Mouse (Mus musculus) urinary bladder, postnatal 4 days (tissue): ENCODE data around the gene Cfap46.
"Not testable (repeated sequence)": the region's sequence is repeated elsewhere in the genome, so short reads cannot be mapped to it uniquely, and the experiment has no call there.

Experiments used
- DNase-seq, 2 experiments: peaks; one replicate each; pipeline ENCODE4 v3.0.0; 2021 to 2022; ENCODE audit warnings: low spot score in 2 of 2

Cfap46 gene

DNA sequence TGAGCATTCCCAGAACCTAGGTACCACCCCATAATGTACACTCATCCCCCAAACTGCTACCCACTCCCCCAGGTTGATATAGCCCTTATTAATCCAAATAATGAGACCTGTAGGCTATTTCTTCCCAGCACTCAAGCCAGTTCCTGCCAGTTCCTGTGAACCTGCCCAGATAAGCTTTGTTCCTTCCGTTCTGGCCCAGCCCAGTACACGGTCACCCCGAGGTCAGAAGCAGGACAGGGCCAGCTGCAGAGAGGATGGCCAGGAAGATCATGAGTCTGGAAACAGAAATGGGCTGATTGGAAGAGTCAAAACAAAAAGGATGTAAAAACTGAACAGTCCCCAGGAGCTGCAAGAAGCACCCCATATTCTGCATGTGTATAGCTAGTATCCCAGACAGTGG, 20.3 kb downstream of the Cfap46 start:
- DNase-seq, result no peak

DNA sequence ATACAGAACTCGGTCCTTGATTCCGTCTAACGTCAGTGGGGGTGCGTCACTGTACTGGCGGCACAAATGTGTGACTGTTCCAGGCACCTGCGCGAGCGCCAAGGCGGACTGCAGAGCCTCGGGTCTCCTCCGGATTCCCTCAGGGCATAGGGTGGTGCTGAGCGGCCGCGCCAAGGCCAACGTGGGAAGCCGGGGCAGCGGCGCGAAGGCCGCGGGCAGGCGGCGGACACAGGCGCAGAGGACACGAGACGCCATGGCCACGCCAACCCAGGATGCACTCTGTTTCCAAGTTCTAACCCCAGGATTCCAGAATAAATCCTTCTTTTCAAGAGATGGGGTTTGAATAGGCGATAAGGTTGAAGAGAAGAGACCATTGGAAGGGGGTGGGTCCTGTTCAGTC, 23.7 kb downstream of the Cfap46 start:
- not testable (repeated sequence) for DNase-seq

- no peak for DNase-seq
These were observed 33.9 kb downstream of the Cfap46 start for GRCm38 (mm10) chr7:139649698-139650097.

DNA sequence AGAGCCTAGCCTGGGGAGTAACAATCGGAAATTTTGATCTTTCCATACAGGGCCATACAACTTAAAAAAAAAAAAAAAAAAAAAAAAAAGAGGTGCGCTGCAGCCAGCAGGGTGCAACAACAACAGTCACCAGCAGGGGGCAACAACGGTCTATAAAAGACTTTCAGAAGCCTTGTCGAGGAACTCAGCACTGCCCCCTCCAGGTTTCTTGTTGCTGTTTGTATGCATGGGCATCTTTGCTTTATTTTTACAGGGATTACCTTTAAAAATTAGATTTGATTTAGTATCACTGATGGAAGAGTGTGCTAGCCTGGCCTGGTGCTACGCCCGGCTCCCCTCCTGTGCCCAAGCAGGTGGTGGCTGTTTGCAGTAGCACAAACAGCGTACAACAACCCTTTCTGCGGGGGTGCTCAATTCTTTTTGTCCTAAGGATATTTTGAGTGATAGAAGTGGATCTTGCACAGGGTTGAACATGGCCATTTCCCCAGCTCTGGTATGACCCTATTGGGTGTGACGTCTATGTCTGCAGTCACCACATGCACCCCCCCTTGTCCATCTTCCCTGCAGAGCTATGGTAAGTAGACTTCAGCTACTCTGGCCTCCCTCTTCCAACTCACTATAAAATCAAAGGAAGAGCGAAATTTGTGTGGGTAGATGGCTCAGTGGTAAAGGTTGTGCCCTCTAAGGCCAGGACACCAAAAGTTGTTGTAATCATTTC, 35.4 kb downstream of the Cfap46 start:
- peak; percentile 74 to 93 for DNase-seq

DNA sequence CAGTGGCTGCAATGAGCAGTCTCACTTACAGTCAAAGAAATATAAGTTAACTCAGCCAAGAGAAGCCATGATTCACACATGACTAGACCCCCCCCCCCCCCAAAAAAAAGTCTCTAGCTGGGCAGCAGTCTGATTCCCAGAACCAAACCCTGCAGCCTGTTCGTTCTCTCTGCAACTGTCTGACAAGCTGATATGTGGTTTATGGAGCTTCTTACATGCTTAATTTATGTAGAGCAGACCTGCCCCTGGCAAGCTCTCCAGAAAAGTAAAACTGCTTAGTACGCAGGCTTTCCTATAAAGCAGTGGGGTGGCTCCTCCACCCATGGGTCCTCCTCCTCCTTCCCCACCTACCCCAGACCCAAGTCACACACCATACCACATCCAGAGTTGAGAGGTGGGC, 50.2 kb downstream of the Cfap46 start:
- DNase-seq, result no peak

GRCm38 (mm10) chr7:139625156-139625555, 58.5 kb downstream of the Cfap46 start:
- DNase-seq, result no peak

DNA sequence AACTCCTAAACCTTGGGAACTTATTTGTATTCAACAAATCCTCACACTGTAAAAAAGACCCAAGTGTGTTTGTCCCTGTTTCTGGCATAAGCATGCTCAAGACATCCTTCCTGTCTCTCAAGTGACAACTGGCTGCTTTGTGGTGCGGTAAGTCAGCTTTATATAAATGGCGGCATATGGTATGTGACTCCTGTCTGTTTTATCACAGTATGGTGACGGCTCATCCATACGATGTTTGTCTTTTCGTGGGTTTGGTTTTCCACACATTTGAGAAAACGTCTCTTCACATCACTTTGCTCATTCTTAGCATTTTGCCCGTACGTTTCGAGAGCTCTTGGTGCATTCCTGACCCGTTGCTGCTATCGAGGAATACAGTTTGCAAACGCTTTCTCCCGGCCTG, 61.0 kb downstream of the Cfap46 start:
- no peak for DNase-seq

GRCm38 (mm10) chr7:139615767-139616766, 67.5 kb downstream of the Cfap46 start:
- DNase-seq, result peak in 1 of 2 experiments; percentile 70

GRCm38 (mm10) chr7:139610328-139610727, 73.3 kb downstream of the Cfap46 start:
- DNase-seq, result no peak

DNA sequence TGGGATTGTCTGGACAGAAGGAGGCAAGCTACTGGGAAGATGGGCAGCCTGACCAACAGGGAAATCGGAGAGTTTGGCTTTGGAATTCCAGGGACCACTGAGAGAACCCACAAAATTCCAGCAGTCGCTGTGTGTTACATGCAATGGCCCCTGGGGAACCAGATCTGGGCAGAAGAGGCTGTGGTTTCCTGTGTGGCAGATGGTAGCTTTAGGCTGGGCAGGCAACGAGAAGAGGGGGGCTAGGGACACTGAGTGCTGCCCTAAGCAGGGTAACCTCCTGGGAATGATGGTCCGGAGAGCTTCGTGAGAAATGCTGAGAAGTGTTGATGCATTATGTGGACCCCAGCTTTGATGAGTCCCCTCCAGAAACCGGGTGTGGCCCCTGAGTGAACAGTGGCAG, 87.8 kb downstream of the Cfap46 start:
- no peak for DNase-seq

GRCm38 (mm10) chr7:139595311-139595710, 88.3 kb downstream of the Cfap46 start:
- no peak for DNase-seq

GRCm38 (mm10) chr7:139591311-139591710, 92.3 kb downstream of the Cfap46 start:
- no peak for DNase-seq

DNA sequence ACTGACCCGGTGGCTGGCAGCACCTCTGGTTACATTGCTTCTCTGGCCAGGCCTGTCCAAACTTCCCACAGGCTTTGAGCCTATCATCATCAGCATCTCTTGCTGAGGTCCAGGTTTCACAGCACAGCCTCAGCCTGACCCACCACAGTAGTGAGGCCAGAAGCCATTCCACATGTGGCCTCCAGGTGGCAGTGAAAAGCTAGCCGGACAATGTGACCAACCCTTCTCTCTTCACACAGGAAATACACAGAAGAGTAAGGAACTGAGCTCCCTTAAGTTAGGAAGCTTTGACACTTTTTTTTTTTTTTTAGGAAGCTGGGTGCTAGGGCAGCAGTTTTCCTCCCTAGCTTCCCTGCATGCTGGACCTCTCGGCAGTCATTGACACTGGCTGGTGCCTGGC, 93.3 kb downstream of the Cfap46 start:
- DNase-seq, result no peak

- no peak for DNase-seq
These were observed 95.7 kb downstream of the Cfap46 start for GRCm38 (mm10) chr7:139587919-139588318.

DNA sequence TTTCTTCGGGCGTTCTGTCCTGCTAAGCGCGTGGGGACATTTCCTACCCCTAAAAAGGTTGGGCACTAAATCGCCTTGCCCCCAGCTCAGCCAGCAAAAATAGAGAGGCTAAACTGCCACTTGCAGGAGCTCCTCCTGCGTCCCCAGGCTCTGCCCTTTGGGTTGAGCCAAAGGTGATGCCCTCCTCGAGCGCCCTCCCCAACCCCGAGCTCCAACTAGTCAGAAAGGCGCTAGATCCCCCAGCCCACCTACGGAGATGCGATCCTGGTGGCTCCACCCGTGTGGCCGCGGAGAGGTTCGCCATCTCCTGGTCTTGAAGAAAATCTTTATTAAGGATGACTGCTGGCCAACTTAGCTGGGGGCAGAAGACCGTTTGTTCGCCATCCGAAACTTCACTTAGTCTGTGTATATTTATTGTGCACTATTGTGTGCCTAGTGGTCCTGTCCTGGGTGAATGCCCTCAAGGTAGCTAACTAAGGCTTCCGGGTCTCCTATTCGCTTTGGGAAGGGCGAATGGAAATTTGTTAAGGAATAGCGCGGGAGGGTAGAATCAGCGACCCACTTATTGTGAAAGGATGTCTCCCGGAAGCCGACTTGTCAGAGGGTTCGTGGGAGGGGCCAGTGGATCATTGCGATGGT, 98.3 kb downstream of the Cfap46 start:
- DNase-seq, result no peak

DNA sequence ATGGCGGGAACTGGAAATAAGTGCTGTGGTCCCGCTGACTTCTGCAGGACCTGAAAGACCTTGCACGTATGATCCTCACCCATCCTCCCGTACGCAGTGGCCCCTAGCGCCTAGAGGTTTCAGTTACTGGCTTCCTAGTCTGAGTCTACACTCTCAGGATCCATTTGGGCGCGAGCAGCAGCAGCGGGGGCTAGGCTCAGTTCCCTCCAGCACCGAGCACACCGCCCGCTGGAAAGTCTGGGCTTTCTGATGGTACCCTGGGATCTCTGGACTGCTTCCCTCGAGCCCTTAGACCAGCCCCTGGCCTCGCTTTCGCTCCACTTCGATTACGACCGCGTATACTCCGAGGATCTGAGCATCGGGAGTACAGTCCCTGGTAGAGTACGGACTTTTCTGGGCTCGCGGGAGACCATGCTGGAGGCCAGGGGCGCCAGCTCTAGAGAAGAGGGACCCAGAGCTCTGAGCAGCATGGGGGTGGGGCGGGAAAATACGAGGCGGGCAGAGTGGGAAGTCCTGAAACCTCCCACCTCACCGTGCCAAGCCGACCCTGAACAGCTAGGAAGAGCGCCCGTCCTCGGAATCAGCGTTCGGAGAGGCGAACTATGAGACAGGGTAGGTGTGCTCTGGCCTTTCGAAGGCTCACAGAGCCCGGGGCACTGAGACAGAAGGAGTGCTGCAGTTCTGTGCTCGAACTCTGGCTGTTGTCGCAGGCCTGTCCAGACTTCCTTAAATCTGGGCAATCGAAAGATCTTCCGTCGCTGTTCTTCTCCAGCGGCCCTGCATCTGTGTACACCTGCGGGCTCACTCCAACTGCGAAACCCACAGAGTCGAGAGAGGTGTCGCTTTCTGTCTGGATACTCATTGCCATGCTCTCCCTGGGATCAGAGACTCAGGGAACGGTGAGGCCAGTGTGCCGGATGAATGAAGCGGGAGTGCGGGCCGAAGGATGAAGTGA, 99.1 kb downstream of the Cfap46 start:
- DNase-seq, result no peak

GRCm38 (mm10) chr7:139583094-139583737, 100.4 kb downstream of the Cfap46 start:
- DNase-seq, result no peak

DNA sequence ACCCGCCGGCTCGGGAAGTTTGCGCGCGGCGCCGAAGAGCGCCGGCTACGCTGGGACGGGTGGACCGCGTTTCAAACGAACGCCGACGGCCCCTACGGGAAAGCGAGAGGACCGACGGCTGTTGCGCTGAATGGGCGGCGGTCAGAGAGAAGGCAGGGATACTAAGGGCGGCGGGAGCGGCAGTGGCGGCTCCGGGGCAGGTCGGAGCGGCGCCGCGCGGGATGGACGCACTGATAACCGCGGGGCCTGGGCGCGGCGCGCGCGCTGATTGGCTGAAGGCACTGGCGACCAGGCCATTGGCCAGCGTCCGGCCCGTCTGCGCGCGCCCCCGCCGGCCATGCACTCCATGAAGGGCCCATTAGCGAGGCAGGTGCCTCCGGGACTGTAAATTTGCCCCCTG, 101.0 kb downstream of the Cfap46 start, which contains the start of gene Nkx6-2:
Gene Nkx6-2 (minus strand): TSS at position 203 of the 400 bp plus-strand sequence.
- DNase-seq, result no peak

GRCm38 (mm10) chr7:139581801-139582571, 101.6 kb downstream of the Cfap46 start:
- no peak for DNase-seq
